Mouse (Mus musculus) myocyte (in vitro differentiated cells): ENCODE data around the gene Samd1.

Experiments
- CEBPB ChIP-seq: IDR thresholded peaks from 2 replicates; pipeline ENCODE4 v1.6.1; 2011; ENCODE audit warnings: mild to moderate bottlenecking, moderate library complexity; ENCODE audit not compliant: poor library complexity, insufficient read depth, severe bottlenecking
- E2F4 ChIP-seq: IDR thresholded peaks from one replicate; pipeline ENCODE4 v1.6.1; 2011; ENCODE audit warnings: mild to moderate bottlenecking, control low read depth, moderate library complexity; ENCODE audit not compliant: insufficient read depth
- MAX ChIP-seq: IDR thresholded peaks from one replicate; pipeline ENCODE4 v1.6.1; 2011; ENCODE audit warnings: low read depth, mild to moderate bottlenecking, control low read depth
- MYOD1 ChIP-seq, 3 experiments: IDR thresholded peaks; one replicate each; pipeline ENCODE4 v1.6.1; 2011; ENCODE audit warnings: control low read depth in 2 of 3, low read depth in 2 of 3, mild to moderate bottlenecking in 2 of 3, moderate library complexity in 1 of 3; ENCODE audit not compliant: insufficient read length in 2 of 3, control insufficient read depth in 1 of 3
- MYOG ChIP-seq, 3 experiments: IDR thresholded peaks; one replicate each; pipeline ENCODE4 v1.6.1; 2011; ENCODE audit warnings: control low read depth in 2 of 3, low read depth in 2 of 3, mild to moderate bottlenecking in 2 of 3; ENCODE audit not compliant: insufficient read length in 2 of 3, control insufficient read depth in 1 of 3, insufficient read depth in 1 of 3
- POLR2A ChIP-seq: IDR thresholded peaks from one replicate; pipeline ENCODE4 v1.6.1; 2011; ENCODE audit warnings: low read depth, mild to moderate bottlenecking, control low read depth, moderate library complexity; ENCODE audit not compliant: insufficient read length
- POLR2AphosphoS2 ChIP-seq: IDR thresholded peaks from one replicate; pipeline ENCODE4 v1.6.1; 2011; ENCODE audit warnings: low read depth, control low read depth; ENCODE audit not compliant: insufficient read length
- SRF ChIP-seq: IDR thresholded peaks from one replicate; pipeline ENCODE4 v1.6.1; 2011; ENCODE audit warnings: low read depth; ENCODE audit not compliant: control insufficient read depth, insufficient read length
- TCF12 ChIP-seq: IDR thresholded peaks from one replicate; pipeline ENCODE4 v1.6.1; 2011; ENCODE audit warnings: mild to moderate bottlenecking, control low read depth; ENCODE audit not compliant: poor library complexity, insufficient read depth, severe bottlenecking
- USF1 ChIP-seq: IDR thresholded peaks from one replicate; pipeline ENCODE4 v1.6.1; 2011; ENCODE audit warnings: low read depth, mild to moderate bottlenecking, control low read depth, moderate library complexity

GRCm38 (mm10) chr8:84027449-84027848, 30.0 kb downstream of the Samd1 start:
- TF ChIP-seq POLR2A = no peak
- TF ChIP-seq POLR2AphosphoS2 = no peak
- TF ChIP-seq CEBPB = no peak
- TF ChIP-seq USF1 = no peak
- TF ChIP-seq MAX = no peak
- TF ChIP-seq SRF = no peak
- TF ChIP-seq TCF12 = no peak
- TF ChIP-seq E2F4 = no peak
- TF ChIP-seq MYOG (IDR thresholded peaks at IDR 0.05; ENCODE audit: control insufficient read depth in 1 of 3, insufficient read depth in 1 of 3, insufficient read length in 2 of 3, low read depth in 2 of 3) = no peak
- TF ChIP-seq MYOD1 (IDR thresholded peaks at IDR 0.05; ENCODE audit: control insufficient read depth in 1 of 3, insufficient read length in 2 of 3, low read depth in 2 of 3) = no peak
